Mouse (Mus musculus) neutrophil, adult 5-6 weeks (primary cell): ENCODE data around the gene Leng1. TPM values are rescaled to one million over a fixed set of nuclear protein-coding genes. Genes with fewer than 3 reads are reported as not detected.

Source experiments
- ATAC-seq: fragments of 151-379, 151-347 bp; 2 replicates; pipeline ENCODE4 v1.8.0; 2017; ENCODE audit warnings: mild to moderate bottlenecking, moderate TSS enrichment; ENCODE audit not compliant: insufficient number of reproducible peaks, poor library complexity, low FRiP score, severe bottlenecking; ENCODE audit errors: extremely low read depth
- total RNA-seq: library from RNA; stranded (forward); fragments of 200-1000 nt; gene quantifications from 2 replicates; pipeline ENCODE4 v1.2.3, GENCODE M21; 2017

The Leng1 gene
- total RNA-seq, 1 experiment from 2014 or later, result 12.8 TPM

DNA sequence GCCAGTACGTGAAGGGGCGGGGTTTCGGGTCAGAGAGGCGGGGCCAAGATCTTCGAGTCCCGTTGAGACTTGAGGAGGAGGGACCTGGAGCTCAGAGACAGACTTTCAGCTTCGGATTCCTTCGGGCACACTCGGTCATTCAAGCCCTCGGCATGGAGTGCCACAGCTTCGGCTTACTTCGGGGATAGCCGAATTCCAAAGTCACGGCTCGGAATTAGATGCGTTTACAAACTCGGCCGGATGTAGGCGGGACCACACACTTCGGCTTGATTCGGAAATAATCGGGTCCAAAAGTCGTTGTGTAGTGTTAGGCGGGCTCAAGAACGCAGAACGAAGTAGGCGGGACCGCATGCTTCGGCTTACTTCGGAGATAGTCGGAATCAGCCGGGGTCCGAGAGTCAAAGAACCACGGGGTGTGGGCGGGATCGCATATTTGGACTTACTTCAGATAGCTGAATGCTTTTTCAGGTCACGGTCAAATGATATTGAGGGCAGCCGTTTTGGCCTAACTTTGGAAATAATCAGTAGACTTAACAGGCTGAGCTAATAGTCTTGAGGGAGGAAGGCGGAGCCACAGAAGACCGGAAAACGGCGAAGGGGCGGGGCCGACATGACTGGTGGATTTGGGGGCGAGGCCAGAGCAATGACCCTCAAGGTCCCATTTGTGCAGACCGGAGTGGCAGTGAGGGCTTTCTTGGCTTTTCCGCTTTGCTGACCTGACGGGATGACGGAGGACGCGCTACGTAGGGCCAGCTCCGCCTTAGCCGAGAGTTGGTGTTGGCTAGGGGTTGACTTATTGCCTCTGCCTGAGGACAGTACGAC, 27.6 kb upstream of the Leng1 start, which contains the start of gene Mboat7:
Gene Mboat7, minus strand, starts transcription at position 537 of the 822 bp plus-strand sequence.
- peak; percentile 72 for ATAC-seq

DNA sequence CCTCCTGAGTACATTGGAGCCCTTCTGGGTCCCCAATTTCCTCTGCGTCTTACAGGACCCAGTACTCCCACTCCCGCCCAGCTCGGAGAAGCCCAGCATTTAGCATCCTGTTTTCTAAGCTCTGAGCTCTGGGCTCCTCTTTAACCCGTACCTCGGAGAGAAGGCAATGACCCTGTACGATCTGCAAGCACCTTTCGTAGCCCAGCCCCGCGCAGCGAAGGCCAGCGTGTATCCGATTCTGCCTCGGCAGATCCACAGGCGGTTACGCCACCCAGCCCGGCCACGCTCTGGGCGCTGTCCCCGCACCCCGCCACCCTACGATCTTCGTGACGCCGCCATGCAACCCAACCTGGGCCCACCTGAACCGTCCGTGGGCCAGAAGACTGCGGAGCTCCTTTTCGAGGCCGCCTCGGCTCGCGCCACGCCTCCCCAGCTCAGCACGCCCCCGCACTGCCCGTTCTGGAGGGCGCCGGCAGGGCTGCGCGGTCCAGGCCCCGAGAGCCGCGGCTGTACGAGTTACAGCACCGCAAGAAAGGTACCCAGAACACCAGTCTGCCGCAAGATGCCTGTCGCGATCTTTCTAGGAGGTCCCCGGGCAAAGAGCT, 26.8 kb upstream of the Leng1 start, which contains the start of gene Tsen34:
Gene Tsen34, plus strand, starts transcription at position 482 of the 605 bp plus-strand sequence.
- ATAC-seq, result no peak; the same call in 1 of the 2 replicates

DNA sequence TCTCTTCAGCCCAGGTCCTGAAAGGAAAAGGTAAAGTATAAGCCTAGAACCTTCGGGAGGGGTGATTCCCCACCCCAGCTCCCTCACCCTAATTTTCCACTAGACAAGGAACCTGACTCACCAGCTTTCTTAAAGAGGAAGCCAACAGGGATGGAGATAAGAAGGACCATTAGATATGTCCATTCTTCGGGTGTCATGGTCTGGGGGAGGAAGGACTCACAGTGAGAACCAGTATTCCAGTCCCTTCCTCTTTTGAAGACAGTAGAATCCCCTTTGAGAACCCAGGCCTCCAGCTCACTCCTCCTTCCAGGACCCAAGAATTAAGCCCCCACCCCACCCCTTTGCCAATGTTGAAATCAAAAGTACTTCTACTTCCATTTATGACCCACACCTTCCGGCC, 26.3 kb upstream of the Leng1 start:
- no peak for ATAC-seq

DNA sequence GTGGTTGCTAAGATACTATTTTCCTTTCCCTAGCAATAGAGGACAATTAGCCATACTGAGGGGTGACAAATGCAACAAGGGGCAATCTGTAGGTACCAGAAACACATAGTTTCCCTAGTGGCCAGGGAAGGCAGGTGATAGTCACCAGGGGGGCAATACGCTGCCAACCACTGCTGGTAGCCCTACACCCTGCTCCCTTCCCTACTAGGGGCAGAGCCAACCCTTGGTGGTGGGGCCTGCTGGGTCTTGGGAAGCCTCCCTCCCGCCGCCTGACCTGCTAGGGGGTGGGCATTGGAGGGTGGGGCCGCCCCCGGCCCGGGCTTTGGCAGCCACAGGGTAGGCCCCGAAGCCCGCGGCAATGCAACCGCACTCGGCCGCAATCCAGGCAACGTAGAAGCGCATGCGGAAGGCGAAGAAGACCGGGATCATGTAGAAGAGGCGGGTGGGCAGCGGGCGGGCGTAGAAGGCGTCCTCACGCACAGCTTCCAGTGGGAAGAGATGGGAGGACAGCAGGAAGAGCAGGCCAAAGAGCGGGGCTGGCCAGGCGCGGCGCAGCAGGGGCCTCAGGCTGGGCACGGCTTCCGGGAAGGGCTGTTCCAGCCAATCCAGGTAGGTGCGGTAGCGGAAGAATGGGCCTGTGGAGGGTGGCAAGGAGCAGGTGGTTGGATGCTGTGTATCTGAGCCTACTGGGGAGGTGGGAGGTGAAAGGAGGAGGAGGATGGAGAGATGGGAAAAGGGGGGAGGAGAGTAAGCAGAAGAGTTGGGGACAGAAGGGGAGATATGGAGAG, 20.0 kb upstream of the Leng1 start:
- no peak for ATAC-seq

DNA sequence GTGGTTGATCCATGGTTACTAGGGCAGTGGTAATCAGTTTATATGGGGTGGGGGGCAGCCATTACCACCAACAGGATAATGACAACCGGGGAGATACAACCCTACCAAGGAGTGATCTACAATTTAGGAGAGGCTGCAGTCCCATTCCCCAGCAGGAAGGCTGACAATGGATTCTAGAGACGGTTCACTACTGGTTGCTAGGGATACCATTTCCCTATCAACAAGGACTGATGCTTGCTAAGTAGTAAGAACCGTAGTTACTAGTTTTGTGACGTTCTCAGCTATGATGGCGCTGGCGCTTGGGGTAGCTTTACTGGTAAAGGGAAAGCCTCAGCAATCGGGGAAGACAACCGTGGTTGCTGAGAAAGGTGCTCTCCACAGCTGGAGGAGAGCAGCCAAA, 19.1 kb upstream of the Leng1 start:
- ATAC-seq, result no peak

DNA sequence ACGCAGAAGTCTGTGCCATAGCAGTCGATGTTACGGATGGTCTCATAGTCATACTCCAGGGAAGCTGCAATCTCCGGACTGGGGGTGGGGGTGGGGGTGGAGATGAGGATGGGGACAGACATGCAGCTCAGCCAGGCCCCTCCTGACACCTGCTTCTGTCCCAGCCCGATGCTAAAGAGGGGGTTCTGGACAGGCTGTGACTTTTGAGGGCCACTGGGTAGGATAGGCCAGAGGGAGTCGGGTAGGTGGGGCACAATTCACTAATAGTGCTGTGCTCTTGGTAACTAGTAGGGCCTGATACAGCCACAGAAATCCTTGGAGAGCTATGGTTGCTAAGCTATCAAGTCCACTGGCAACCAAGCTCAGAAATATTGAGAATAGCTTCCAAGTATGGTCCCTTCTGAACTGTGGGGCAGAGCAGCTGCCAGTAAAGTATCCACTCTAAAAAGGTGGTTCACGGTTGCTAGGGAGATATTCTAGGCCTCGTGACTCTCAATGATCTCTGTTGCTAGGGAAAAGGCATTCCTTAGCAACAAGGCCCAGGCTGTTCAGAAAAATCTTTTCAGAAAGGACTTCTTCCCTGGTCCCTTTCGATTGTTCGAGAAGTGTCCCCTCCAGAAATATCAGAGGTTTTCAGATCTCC, 18.4 kb upstream of the Leng1 start:
- ATAC-seq, result no peak

DNA sequence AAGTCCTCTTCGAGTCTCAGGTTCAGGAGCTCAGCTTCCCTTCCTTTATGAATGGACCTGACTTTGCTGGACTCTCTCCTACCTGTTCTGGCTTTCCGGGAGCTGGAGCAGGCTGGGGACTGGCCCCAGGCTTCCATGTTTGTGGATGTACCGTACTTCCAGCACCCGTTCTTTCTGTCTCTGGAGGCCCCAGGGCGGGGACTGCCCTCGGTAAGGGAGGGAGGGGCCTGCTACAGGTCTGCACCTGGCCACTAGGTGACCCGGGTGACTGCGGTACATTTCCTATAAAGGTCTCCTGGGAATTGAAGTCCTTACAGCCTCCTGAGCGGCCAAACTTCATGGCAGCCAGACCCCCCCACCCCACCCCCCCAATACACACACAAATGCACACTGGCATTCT, 11.7 kb upstream of the Leng1 start, which contains the start of gene Tmc4:
Gene Tmc4, minus strand, starts transcription at position 212 of the 400 bp plus-strand sequence.
- no peak for ATAC-seq

DNA sequence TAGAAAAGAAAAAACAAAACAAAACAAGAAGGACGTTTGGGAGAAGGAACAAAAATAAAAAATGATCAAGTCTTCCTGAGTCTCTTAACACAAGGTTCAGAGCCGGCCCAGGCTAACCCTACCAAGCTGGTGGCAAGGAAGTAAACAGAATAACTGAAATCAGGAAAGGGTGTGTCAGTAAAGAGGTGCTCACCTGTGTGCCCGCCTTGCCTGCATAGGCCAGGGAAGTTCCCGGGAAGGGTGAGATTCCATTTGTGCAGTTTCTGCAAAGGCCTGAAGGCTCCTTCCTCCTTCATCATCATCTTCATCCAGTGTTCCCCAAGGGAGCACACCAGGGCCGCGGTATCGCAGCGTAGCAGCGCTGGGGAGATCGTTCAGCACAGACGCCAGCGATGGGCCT, 10.7 kb upstream of the Leng1 start:
- ATAC-seq, result no peak

DNA sequence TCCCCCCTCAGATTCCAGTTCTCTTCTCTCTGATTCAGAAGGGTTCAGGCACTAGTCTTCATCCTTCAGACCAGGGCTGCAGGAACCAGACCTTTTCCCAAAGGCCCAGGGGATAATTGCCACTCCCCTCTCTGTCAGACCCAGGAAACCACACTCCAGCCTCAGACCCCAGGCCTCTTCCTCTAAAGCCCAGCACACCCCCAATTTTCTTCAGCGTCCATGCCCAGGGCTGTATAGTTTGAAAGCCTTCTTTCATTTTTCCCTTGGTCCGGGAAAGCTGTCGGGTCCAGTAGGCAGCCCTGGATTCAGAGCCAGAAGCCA, 9.5 kb upstream of the Leng1 start:
- no peak for ATAC-seq

DNA sequence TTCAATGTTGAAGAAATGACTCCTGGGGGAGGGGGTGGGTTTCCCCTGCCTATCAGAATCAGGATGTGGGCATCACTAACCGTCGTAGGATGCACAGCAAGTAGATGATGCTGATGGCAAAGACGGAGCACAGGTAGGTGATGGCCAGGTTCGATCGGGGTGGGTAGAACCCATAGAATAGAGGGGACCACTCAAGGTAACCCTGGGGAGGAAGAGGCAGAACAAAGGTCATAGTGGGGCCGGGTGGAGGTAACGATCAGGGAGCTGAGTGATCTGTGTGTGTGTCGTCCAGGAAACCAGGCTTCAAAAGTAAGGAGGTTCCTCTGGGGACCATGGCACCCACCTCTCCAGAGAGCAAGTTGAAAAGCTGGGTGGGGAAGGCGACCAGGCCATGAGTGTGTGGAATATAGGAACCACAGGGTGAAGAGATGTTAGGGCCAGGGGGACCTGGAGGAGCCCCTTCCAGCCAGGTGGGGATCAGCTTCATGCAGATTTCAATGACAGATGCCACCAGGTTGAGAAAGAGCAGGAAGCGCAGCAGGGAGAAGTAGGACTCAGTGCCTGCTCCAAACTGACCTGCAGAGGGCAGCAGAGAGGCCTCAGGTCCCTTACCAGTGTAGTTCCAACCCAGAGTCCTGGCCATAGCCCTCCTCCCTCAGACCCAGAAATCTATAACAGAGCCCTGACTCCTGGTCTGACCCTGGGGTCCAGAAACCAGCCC, 9.0 kb upstream of the Leng1 start:
- peak; percentile 90 for ATAC-seq

DNA sequence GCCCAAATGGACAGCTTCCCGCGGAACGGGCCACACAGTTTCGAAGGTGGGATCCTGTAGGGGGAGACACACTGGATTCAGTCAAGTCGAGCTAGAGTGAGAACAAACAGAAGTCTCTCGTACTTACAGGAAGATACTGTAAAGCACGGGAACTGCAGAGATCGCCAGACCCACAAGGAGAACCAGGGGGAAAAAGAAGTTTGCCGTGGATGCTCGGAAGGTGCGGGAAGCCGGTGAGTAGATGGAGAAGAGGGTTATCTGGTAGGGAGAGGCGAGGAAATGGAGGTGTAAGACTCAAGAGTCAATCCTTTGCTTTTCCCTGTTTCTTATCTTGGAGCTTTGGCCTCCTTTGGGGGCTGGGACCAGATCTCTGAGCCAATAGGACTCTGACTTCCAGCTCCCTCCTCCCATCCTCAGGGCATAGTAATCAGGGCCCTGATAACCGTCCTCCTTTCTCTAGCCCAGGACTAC, 1.3 kb upstream of the Leng1 start:
- ATAC-seq, result no peak

DNA sequence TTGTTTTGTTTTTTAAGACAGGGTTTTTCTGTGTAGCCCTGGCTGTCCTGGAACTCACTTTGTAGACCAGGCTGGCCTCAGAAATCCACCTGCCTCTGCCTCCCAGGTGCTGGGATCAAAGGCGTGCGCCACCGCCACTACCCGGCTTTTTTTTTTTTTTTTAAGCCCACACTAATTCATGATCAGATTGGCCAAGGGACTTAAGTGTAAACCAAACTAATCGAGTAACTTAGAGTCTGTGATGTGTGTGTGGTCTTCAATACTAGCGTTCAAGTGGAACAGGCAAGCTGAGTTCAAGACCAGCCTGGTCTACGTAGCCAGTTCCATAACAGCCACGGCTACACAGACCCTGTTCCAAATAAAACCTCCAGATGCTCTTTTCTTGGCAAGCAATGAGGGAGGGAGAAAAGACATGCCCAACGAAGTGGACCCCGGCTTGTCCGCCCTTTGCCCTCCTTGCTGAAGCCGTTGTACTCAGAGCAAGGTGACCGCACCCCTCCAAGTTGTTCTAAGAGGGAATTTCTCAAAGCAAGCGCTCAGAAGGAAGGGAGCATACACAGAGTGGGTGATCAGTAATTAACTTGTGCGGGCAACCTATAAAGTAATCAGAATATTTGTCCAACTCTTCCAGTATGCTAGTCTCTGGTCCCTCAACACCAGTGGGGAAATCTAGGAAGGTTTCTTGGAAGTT, 971 bp downstream of the Leng1 start:
- no peak for ATAC-seq

DNA sequence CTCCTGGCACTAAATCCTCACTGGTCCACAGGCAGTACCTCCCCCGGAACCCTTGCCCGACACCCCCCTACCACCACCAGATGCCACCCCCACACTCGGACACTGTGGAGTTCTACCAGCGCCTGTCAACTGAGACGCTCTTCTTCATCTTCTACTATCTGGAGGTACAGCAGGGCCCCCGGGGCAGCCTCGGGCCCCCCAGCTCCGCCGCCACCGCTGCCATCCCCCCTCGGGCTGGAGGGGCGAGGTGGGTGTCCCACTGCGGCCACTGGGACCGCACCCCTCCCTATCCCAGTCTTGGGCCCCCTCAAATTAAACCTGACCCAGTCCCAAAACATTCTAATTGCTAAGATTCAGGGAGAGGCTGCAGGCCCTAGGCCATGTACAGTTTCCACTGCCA, 7.1 kb downstream of the Leng1 start:
- no peak for ATAC-seq

DNA sequence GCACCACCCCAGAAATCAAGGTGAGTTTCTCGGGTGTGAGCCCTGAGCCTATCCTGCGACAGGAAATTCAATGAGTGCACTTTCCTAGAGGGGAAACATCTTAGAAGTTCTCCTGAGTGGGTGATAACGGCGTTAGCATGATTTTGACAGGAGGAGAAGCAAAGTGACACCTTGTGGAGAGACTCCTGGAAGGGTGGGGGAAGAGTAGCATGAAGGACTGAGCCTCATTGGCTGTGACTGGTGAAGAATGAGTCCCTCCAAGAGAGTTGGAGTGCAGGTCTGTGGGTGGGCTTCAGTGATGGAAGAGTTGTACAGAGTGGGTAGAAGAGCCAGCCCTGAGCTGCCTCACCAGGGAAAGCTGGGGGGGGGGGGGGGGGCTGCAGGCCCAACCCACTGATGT, 8.7 kb downstream of the Leng1 start:
- no peak for ATAC-seq

DNA sequence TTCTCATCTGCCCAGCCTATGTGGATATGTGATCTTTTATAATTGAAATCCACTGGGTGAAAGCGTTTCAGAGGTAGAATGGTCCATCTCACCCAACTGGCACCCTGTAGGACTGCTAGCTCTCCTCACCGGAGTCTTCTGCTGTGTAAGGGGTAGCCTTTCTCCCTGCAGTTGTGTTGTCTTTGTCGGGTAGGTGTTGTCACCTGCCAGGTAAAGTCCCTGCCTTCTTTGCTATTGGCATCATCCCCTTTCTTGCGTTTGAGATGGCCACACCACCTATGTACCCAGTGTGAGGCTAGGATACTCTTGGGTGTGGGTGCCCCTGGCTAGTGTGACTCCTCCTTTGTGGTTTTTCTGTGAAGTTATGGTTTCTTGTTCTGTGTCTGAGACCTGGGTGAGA, 19.0 kb downstream of the Leng1 start:
- ATAC-seq, result no peak

DNA sequence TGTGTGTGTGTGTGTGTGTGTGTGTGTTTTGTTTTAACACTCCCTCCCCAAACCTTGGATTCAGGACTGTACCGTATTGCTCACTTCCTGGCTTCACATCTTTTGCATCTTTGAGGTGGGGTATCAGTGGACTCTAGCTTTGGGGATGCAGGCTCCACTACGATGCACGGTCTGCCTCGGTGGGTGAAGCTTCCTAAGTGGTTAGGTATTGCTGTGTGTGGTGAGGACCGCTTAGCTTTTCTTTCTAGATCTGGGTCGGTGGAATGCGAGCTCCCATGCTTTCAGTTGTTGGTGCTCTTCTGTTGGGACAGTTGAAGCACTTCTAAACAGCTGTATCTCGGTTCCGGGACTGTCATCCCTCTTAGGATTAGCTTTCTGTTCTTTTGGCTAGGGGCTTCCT, 19.5 kb downstream of the Leng1 start:
- no peak for ATAC-seq

DNA sequence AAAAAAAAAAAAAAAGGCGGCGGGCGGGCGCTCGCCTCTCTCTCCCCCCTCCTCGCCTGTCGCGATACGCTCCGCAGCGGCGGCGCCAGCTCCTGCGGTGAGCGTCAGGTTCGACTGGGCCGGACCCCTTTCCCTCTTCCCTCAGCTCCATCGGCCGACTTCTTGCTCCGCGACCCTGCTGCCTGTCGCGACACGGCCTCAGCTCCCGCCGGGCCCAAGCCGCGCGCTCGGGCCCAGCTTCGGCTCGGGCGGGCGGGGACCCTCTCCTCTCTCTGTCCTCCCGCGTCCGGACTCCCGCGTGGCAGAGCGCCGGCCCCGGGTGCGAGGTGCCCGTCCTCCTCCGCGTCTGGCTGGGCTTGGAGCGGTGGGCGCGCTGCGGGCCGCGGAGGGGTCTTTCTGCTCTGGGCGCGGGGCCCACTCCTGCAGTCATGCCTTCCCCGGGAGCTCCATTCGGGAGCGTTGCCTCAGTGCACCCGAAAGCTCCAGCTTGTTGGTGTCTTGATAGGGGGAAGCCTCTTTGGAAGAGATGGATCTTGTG, 20.1 kb downstream of the Leng1 start:
- no peak for ATAC-seq
